In genomic region chr10:117925186-117925585, GRCm38 (mm10) we compare ENCODE assay signal across 15 mouse cellular contexts.
"Had no signal": no experiment of that assay in that cellular context is flagged by ENCODE, and none has a peak within 500 bp of the region (broad histone marks: within the 10 kb centered on the region; RNA-seq: fewer than 3 reads in every experiment).

No protein-coding gene starts in this region.

- DNase-seq: layer of hippocampus, adult 9-11 months; liver; retina, postnatal 1 day; right cerebral cortex, postnatal 25 days; thymus, postnatal 36 days had no signal

- H3K4me1 ChIP-seq: kidney, embryonic 15.5 days; limb, embryonic 10.5 days; limb, embryonic 13.5 days; midbrain, embryonic 15.5 days; neural tube, embryonic 13.5 days; stomach, embryonic 15.5 days had no signal

- H3K4me3 ChIP-seq: kidney, embryonic 15.5 days; limb, embryonic 10.5 days; limb, embryonic 13.5 days; liver, embryonic 12.5 days; liver, embryonic 15.5 days; midbrain, embryonic 12.5 days; midbrain, embryonic 15.5 days; myocyte; neural tube, embryonic 13.5 days; stomach, embryonic 15.5 days had no signal

- ATAC-seq: liver, embryonic 12.5 days; midbrain, embryonic 15.5 days had no signal
